Mouse (Mus musculus) heart, adult 2 months (tissue): ENCODE measurements around the gene Slc41a3. TPM values are rescaled to one million over a fixed set of nuclear protein-coding genes. Genes with fewer than 3 reads are reported as not detected.

Source experiments
- DNase-seq, 2 experiments: peaks; one replicate each; pipeline ENCODE4 v3.0.0; 2021
- H3K27ac ChIP-seq: fragments of 200-600 bp; 2 replicates; pipeline ENCODE4 v1.8.1; 2022
- H3K27me3 ChIP-seq: fragments of 200-500 bp; 2 replicates; pipeline ENCODE4 v1.6.1; 2012; ENCODE audit warnings: mild to moderate bottlenecking, low read length, inconsistent platforms, mixed read lengths; ENCODE audit not compliant: control insufficient read depth, insufficient read depth
- H3K36me3 ChIP-seq: fragments of 200-500 bp; 2 replicates; pipeline ENCODE4 v1.6.1; 2012; ENCODE audit warnings: low read length, inconsistent platforms; ENCODE audit not compliant: control insufficient read depth, insufficient read depth
- H3K4me1 ChIP-seq: fragments of 200-500 bp; 2 replicates; pipeline ENCODE4 v1.6.1; 2011; ENCODE audit warnings: low read length; ENCODE audit not compliant: control insufficient read depth, insufficient read depth
- H3K4me3 ChIP-seq: fragments of 200-600 bp; 2 replicates; pipeline ENCODE4 v1.8.1; 2022
- H3K79me2 ChIP-seq: fragments of 200-500 bp; replicated peaks from 2 replicates; pipeline ENCODE4 v1.6.1; 2012; ENCODE audit warnings: mild to moderate bottlenecking, inconsistent platforms, low read length, moderate library complexity, mixed read lengths; ENCODE audit not compliant: control insufficient read depth, insufficient read depth
- H3K9ac ChIP-seq: fragments of 200-500 bp; 2 replicates; pipeline ENCODE4 v1.6.1; 2012; ENCODE audit warnings: low read depth, mild to moderate bottlenecking, control low read depth, inconsistent platforms, low read length, mixed read lengths
- CTCF ChIP-seq: fragments of 200-600 bp; IDR thresholded peaks from 2 replicates; pipeline ENCODE4 v1.8.1; 2022; ENCODE audit warnings: antibody characterized with exemption, mild to moderate bottlenecking, moderate library complexity
- EP300 ChIP-seq: fragments of 200-500 bp; IDR thresholded peaks from 2 replicates; pipeline ENCODE4 v1.6.1; 2011; ENCODE audit warnings: low read depth, low read length, control low read depth; ENCODE audit not compliant: insufficient read depth
- POLR2A ChIP-seq: fragments of 200-500 bp; IDR thresholded peaks from 2 replicates; pipeline ENCODE4 v1.6.1; 2011; ENCODE audit warnings: mild to moderate bottlenecking, low read depth, low read length, control low read depth; ENCODE audit not compliant: insufficient read depth
- WGBS: fragments of 180-500 bp; shearing (Covaris S2); methylation state at CpG from one replicate; pipeline ENCODE4 v1.1.7; 2018; 5-methylcytosine and 5-hydroxymethylcytosine counted together
- intact Hi-C: fragments of 180-260 bp; cut with DNase I; formaldehyde crosslinking; loops from one replicate; pipeline ENCODE4 v1.15.1; 2025
- polyA plus RNA-seq: library from polyadenylated mRNA; depleted of rRNA; stranded (reverse); fragments of >200 nt; gene quantifications from 2 replicates; pipeline ENCODE4 v1.2.3, GENCODE M21; 2012
- total RNA-seq, 2 experiments: library from RNA; stranded (reverse); gene quantifications; 2 replicates each; pipeline ENCODE4 v1.2.3; 2021

Slc41a3 gene
- total and polyA plus RNA-seq, 3 experiments: 91.9 to 139 (median 100) TPM

GRCm38 (mm10) chr6:90680401-90680800 lies 75.9 kb downstream of the Slc41a3 start:
- H3K27ac ChIP-seq: peak overlapping the region; percentile 29
- H3K79me2 ChIP-seq: no peaks in the 10 kb centered on the region
- no peak overlapping the region for H3K4me3 ChIP-seq
- WGBS: 45% methylated on average over 12 of the region's 12 CpGs
- peaks cover 37% of the 10 kb centered on the region for H3K4me1 ChIP-seq
- TF ChIP-seq POLR2A (no peak), EP300 (no peak), CTCF (no peak)
- no peak for DNase-seq
- intact Hi-C loops: no loop called here
- H3K9ac ChIP-seq: no peak overlapping the region
- peaks cover 13% of the 10 kb centered on the region for H3K36me3 ChIP-seq
- H3K27me3 ChIP-seq: no peaks in the 10 kb centered on the region

DNA sequence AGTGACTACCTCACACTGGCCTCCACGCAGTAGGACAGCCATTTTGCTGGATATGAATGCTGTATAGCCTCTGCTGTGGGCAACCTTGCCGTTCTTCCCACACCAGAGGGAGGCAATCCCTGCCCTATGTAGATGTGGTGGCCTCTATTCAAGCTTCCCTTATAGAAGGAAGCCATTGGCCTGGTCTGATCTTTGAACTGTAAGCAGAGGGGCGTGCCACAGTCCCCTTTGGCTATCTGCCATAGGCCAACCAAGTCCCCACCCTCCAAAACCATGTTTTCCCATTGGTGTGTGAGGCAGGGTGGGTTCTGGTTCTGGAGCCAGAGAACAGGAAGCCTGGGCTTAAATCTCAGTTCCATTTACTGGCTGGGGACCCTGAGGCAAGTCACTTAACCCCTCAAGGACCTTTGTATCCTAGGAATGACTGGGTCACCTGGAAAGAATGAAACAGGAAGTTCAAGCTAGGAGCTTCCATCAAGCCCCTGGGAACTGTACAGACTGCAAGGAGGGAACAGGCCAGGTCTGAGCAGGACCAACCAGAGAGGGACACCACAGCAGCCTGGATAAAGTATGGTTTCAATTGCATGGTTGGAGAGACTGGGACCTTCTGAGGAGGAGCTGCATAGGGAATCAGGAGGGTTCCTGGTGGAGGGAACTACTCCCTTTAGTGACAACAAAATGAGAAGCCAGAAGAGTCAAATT lies 79.5 kb downstream of the Slc41a3 start:
- H3K79me2 ChIP-seq: no peaks in the 10 kb centered on the region; the same call in 1 of the 2 replicates
- intact Hi-C loops: loop anchor here (2.0 kb wide), 1 partner anchor 37 kb away; no protein-coding TSS in a partner anchor
- peak overlapping the region; percentile 45 for H3K27ac ChIP-seq

GRCm38 (mm10) chr6:90686812-90687211 lies 82.3 kb downstream of the Slc41a3 start:
- intact Hi-C loops: no loop called here
- DNase-seq: no peak
- WGBS: 74% methylated on average over 1 of the region's 1 CpGs
- H3K4me3 ChIP-seq: no peak overlapping the region
- no peaks in the 10 kb centered on the region for H3K27me3 ChIP-seq
- H3K9ac ChIP-seq: no peak overlapping the region
- no peak for TF ChIP-seq POLR2A
- no peak for TF ChIP-seq EP300
- no peak for TF ChIP-seq CTCF
- no peaks in the 10 kb centered on the region; the same call in 1 of the 2 replicates for H3K79me2 ChIP-seq
- H3K27ac ChIP-seq: no peak overlapping the region
- H3K4me1 ChIP-seq: peaks cover 35% of the 10 kb centered on the region
- peaks cover 22% of the 10 kb centered on the region for H3K36me3 ChIP-seq

More for the DNA sequence above, 79.5 kb downstream of the Slc41a3 start:
- DNase-seq: no peak
- WGBS: 57% methylated on average over 3 of the region's 3 CpGs
- Histone ChIP-seq H3K4me3 (no peak overlapping the region), H3K27me3 (no peaks in the 10 kb centered on the region), H3K4me1 (peaks cover 43% of the 10 kb centered on the region), H3K9ac (no peak overlapping the region), H3K36me3 (peaks cover 28% of the 10 kb centered on the region)
- no peak for TF ChIP-seq EP300

GRCm38 (mm10) chr6:90688003-90688402 lies 83.5 kb downstream of the Slc41a3 start:
- TF ChIP-seq EP300: no peak
- TF ChIP-seq CTCF: no peak
- no peak for TF ChIP-seq POLR2A
- intact Hi-C loops: loop anchor here (2.0 kb wide), 1 partner anchor 19 kb away; no protein-coding TSS in a partner anchor
- no peaks in the 10 kb centered on the region for H3K27me3 ChIP-seq
- H3K4me1 ChIP-seq: peaks cover 35% of the 10 kb centered on the region
- H3K9ac ChIP-seq: no peak overlapping the region
- WGBS: 94% methylated on average over 6 of the region's 6 CpGs
- DNase-seq: no peak
- peaks cover 22% of the 10 kb centered on the region for H3K36me3 ChIP-seq
- H3K4me3 ChIP-seq: no peak overlapping the region
- no peaks in the 10 kb centered on the region; the same call in 1 of the 2 replicates for H3K79me2 ChIP-seq
- peak overlapping the region; percentile 87 for H3K27ac ChIP-seq

DNA sequence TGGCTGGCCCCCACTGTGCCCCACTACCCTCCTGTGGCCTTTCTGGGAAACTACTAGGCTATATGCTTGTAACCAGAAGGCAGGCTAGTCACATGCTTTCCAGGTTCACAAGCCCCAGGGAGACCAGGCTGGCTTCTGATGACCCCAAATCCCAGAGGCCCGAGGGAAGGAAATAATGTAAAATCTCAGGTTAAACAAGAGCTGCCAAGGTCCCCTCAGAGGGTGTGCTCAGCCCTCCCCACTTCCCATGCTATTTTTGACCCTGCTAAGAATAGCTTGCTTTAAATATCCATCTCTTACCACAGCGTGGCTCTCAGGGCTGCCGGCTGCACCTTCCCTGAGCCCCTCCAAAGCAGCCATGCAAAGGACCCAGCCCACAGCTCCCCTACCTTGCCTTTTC lies 84.2 kb downstream of the Slc41a3 start:
- peak overlapping the region; percentile 13; the same call in 1 of the 2 replicates for H3K4me3 ChIP-seq
- peaks cover 22% of the 10 kb centered on the region for H3K36me3 ChIP-seq
- TF ChIP-seq POLR2A (peak; percentile 53; the same call in 1 of the 2 replicates), EP300 (peak; percentile 17; the same call in 1 of the 2 replicates), CTCF (peak; percentile 32; the same call in 1 of the 2 replicates)

GRCm38 (mm10) chr6:90689500-90689899 lies 85.0 kb downstream of the Slc41a3 start:
- WGBS: 59% methylated on average over 10 of the region's 10 CpGs
- intact Hi-C loops: loop anchor here (2.0 kb wide), 1 partner anchor 17 kb away; no protein-coding TSS in a partner anchor
- H3K36me3 ChIP-seq: peaks cover 22% of the 10 kb centered on the region
- no peak overlapping the region for H3K9ac ChIP-seq
- DNase-seq: no peak
- H3K79me2 ChIP-seq: no peaks in the 10 kb centered on the region; the same call in 1 of the 2 replicates
- H3K27me3 ChIP-seq: no peaks in the 10 kb centered on the region
- no peak for TF ChIP-seq POLR2A
- no peak for TF ChIP-seq EP300
- no peak for TF ChIP-seq CTCF
- peaks cover 27% of the 10 kb centered on the region for H3K4me1 ChIP-seq
- H3K27ac ChIP-seq: peak overlapping the region; percentile 87
- no peak overlapping the region for H3K4me3 ChIP-seq

More for the DNA sequence above, 84.2 kb downstream of the Slc41a3 start:
- Histone ChIP-seq H3K4me1 (peaks cover 31% of the 10 kb centered on the region), H3K79me2 (no peaks in the 10 kb centered on the region; the same call in 1 of the 2 replicates), H3K27me3 (no peaks in the 10 kb centered on the region), H3K27ac (peak overlapping the region; percentile 87), H3K9ac (peak overlapping the region; percentile 18)
- intact Hi-C loops: loop anchor here (2.0 kb wide), 1 partner anchor 18 kb away; no protein-coding TSS in a partner anchor
- DNase-seq: peak in 1 of 2 experiments; percentile 51
- 2% methylated on average over 3 of the region's 3 CpGs for WGBS
